Mouse (Mus musculus) left cerebral cortex, adult 2 months (tissue): ENCODE results near the gene Ltbp1. TPM values are rescaled to one million over a fixed set of nuclear protein-coding genes. Genes with fewer than 3 reads are reported as not detected.
"Not testable (repeated sequence)": the region's sequence is repeated elsewhere in the genome, so short reads cannot be mapped to it uniquely, and the experiment has no call there.

Experiments used
- DNase-seq, 2 experiments: peaks; one replicate each; pipeline ENCODE4 v3.0.0; 2021 to 2022; ENCODE audit warnings: low spot score in 2 of 2, mixed read lengths in 1 of 2; ENCODE audit errors: extremely low spot score in 1 of 2
- H3K27ac ChIP-seq: fragments of 200-600 bp; 2 replicates; pipeline ENCODE4 v1.8.1; 2022
- H3K4me3 ChIP-seq: fragments of 200-600 bp; 2 replicates; pipeline ENCODE4 v1.8.1; 2022
- CTCF ChIP-seq: fragments of 200-600 bp; IDR thresholded peaks from 2 replicates; pipeline ENCODE4 v1.8.1; 2022; ENCODE audit warnings: antibody characterized with exemption, mild to moderate bottlenecking, moderate library complexity
- intact Hi-C: fragments of 180-260 bp; cut with DNase I; formaldehyde crosslinking; loops from one replicate; pipeline ENCODE4 v1.15.1; 2025
- total RNA-seq, 2 experiments: library from RNA; stranded (reverse); gene quantifications; 2 replicates each; pipeline ENCODE4 v1.2.3; 2021

Gene Ltbp1
- total RNA-seq, 2 experiments from 2014 or later, result 8.5 to 9.3 TPM

- H3K27ac ChIP-seq, result no peak overlapping the region
- no peak overlapping the region for H3K4me3 ChIP-seq
- intact Hi-C loops, result no loop called here
- TF ChIP-seq CTCF, result peak; percentile 37
- no peak for DNase-seq
Observed at GRCm38 (mm10) chr17:75128337-75128935, 123.1 kb downstream of the Ltbp1 start.

- no peak overlapping the region for H3K4me3 ChIP-seq
- intact Hi-C loops, result no loop called here
- no peak for DNase-seq
- no peak overlapping the region for H3K27ac ChIP-seq
- no peak for TF ChIP-seq CTCF
Observed at GRCm38 (mm10) chr17:75133983-75134382, 128.6 kb downstream of the Ltbp1 start.

GRCm38 (mm10) chr17:75139731-75140130 is 134.4 kb downstream of the Ltbp1 start:
- intact Hi-C loops, result no loop called here
- H3K4me3 ChIP-seq, result no peak overlapping the region

GRCm38 (mm10) chr17:75142845-75143244 is 137.5 kb downstream of the Ltbp1 start:
- H3K4me3 ChIP-seq, intact Hi-C loops, H3K27ac ChIP-seq, DNase-seq: not testable (repeated sequence)

More at GRCm38 (mm10) chr17:75139731-75140130, 134.4 kb downstream of the Ltbp1 start:
- no peak overlapping the region for H3K27ac ChIP-seq
- TF ChIP-seq CTCF, result no peak
- DNase-seq, result no peak

- no peak for TF ChIP-seq CTCF
- Histone ChIP-seq H3K27ac (no peak overlapping the region), H3K4me3 (no peak overlapping the region)
- intact Hi-C loops, result no loop called here
- DNase-seq, result no peak
Observed at GRCm38 (mm10) chr17:75143927-75144326, 138.6 kb downstream of the Ltbp1 start.

GRCm38 (mm10) chr17:75147218-75147617 is 141.8 kb downstream of the Ltbp1 start:
- Histone ChIP-seq H3K4me3 (no peak overlapping the region), H3K27ac (no peak overlapping the region)
- TF ChIP-seq CTCF, result no peak
- no peak for DNase-seq
- intact Hi-C loops, result no loop called here

- Histone ChIP-seq H3K4me3 (no peak overlapping the region), H3K27ac (peak overlapping the region; percentile 66)
- intact Hi-C loops, result no loop called here
- TF ChIP-seq CTCF, result no peak
- DNase-seq, result no peak
Observed at GRCm38 (mm10) chr17:75151800-75152199, 146.4 kb downstream of the Ltbp1 start.

- H3K4me3 ChIP-seq, result no peak overlapping the region
- no peak for TF ChIP-seq CTCF
- no peak for DNase-seq
- peak overlapping the region; percentile 48; the same call in 1 of the 2 replicates for H3K27ac ChIP-seq
- intact Hi-C loops, result no loop called here
Observed at GRCm38 (mm10) chr17:75153088-75153487, 147.7 kb downstream of the Ltbp1 start.

GRCm38 (mm10) chr17:75158385-75158784 is 153.0 kb downstream of the Ltbp1 start:
- DNase-seq, result no peak
- TF ChIP-seq CTCF, result no peak
- Histone ChIP-seq H3K27ac (no peak overlapping the region), H3K4me3 (no peak overlapping the region)
- intact Hi-C loops, result no loop called here

GRCm38 (mm10) chr17:75159066-75159787 is 153.9 kb downstream of the Ltbp1 start:
- DNase-seq, result no peak
- H3K4me3 ChIP-seq, result no peak overlapping the region
- no peak for TF ChIP-seq CTCF

GRCm38 (mm10) chr17:75161062-75161461 is 155.7 kb downstream of the Ltbp1 start:
- H3K27ac ChIP-seq, result no peak overlapping the region
- no peak for TF ChIP-seq CTCF
- intact Hi-C loops, result no loop called here

More at GRCm38 (mm10) chr17:75159066-75159787, 153.9 kb downstream of the Ltbp1 start:
- intact Hi-C loops, result no loop called here
- no peak overlapping the region for H3K27ac ChIP-seq

GRCm38 (mm10) chr17:75161931-75162330 is 156.6 kb downstream of the Ltbp1 start:
- intact Hi-C loops, result no loop called here
- Histone ChIP-seq H3K27ac (no peak overlapping the region), H3K4me3 (no peak overlapping the region)
- no peak for TF ChIP-seq CTCF
- no peak for DNase-seq

More at GRCm38 (mm10) chr17:75161062-75161461, 155.7 kb downstream of the Ltbp1 start:
- no peak overlapping the region for H3K4me3 ChIP-seq
- no peak for DNase-seq
